Mouse (Mus musculus): ENCODE data around the gene Rnf208.

GRCm38 (mm10) chr2:25286314-25286713 lies 44.3 kb downstream of the Rnf208 start:
- TF ChIP-seq POLR2AphosphoS5 (IDR thresholded peaks at IDR 0.05; ENCODE audit: insufficient replicate concordance, low read depth, low read length), result no peak
- TF ChIP-seq CTCF (IDR thresholded peaks at IDR 0.05; ENCODE audit: low read depth, low read length), result no peak
- no peak for TF ChIP-seq GATA1 (IDR thresholded peaks at IDR 0.05; ENCODE audit: borderline replicate concordance, low read length)
- no peak for TF ChIP-seq GATA2 (IDR thresholded peaks at IDR 0.05; ENCODE audit: borderline replicate concordance, low read depth, low read length)
- TF ChIP-seq TAL1 (conservative IDR thresholded peaks at IDR 0.05; ENCODE audit: low read depth, low read length), result no peak

Measured in G1E (cell line).